Mouse (Mus musculus): Measurements from ENCODE around the gene Chil1. TPM values are rescaled to one million over a fixed set of nuclear protein-coding genes. Genes with fewer than 3 reads are reported as not detected.
A peak's percentile ranks its signal among the peaks of the same experiment; 100 is the strongest.

Chil1 gene
- total RNA-seq (2021), result 10 to 100 TPM; 16.5 to 18.4 TPM
- long read RNA-seq, experiment 1, transcript Chil1-208 (10 exons, 1,645 nt), result major isoform, 20 of 49 reads
- long read RNA-seq, experiment 1, transcript Chil1-201 (10 exons, 1,687 nt), result minor isoform, 9 of 49 reads
- long read RNA-seq, experiment 1, partial matches to known transcripts, result 9 of 49 reads
- long read RNA-seq, experiment 1, other reads (novel, unspliced or antisense), result 11 of 49 reads
- long read RNA-seq, experiment 2, partial matches to known transcripts, result 4 of 18 reads
- long read RNA-seq, experiment 2, other reads (novel, unspliced or antisense), result 6 of 18 reads

DNA sequence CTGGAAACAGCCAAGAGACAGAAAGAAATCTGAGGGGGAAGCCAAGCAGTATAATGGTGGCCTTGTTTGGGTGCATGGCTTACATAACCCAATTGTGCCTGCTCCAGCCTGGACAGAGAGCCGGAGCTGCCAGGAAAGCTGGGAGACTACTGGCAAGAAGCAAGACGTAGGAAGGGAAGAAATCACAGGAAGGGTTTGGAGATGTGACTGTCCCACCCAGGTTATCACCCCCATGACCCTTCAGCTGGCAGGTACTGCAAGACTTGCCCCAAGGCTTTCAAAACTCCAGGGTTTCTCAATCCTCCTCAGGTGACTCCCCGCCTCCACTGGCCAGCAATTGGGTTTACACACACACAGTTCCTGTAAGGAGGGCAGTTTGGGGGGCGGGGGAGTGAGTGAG, at the start of gene Chil1:
Chil1 (plus strand) TSS at position 152 of the 400 bp plus-strand sequence.
- DNase-seq (ENCODE audit: low spot score in 2 of 2), result no peak

DNA sequence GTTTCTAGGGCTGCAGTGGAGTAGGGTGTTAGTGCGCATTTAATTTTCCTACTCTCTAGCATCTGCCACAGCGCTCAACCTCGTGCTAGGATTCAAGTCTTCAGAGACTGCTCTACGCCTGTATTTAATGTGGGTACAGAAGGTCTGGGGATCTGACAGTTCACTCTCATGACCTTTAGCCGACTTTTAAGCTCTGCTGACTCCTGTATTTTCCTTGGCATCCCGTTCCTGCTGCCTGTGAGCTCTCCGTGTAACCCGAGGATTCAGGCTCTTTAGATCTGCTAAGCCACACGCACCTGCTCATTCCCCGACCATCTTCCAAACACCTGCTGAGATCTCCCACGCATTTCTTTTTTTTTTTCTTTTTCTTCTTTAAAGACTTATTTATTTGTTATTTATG, 48.7 kb upstream of the Chil1 start:
- DNase-seq (ENCODE audit: low spot score in 2 of 2), result no peak

DNA sequence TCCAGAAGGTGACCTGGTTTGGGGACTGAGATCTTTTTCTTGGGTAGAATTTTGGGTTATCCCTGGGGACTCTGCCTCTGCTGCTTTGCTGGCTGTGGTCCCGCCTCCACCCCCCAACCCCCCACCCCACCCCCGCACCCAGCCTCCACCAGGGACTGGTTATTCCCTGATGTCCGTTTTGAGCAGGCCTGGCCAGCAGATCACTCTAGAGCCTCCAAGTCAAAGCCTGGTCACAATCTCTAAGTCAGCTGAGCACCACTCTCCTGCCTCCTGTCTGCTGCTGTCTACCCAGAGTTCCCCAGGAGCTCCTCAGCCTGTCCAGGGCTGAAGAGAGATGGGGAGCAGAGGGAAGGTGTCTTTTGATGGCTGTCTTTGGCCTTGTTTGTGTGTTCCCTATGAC, 45.6 kb upstream of the Chil1 start:
- DNase-seq (ENCODE audit: low spot score in 2 of 2), result no peak

DNA sequence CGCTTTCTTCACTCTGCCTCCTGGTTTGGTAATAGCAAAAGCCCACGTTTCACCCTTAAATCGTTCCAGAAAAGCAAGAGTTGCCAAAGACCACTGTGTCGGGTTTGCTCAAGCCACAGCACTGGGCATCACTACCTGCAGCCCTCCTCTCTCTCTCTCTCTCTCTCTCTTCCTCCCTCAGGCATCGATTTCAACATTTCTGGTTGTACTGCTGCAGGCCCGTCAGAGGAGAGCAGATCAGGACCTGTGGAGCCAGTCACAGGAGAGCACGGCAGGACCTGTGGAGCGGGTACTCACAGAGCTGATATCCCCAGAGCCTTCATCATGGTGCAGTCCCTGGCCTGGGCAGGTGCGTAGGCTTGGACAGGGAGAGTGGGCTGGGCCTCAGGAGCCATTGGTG, 43.6 kb upstream of the Chil1 start:
- no peak for DNase-seq (ENCODE audit: low spot score in 2 of 2)

DNA sequence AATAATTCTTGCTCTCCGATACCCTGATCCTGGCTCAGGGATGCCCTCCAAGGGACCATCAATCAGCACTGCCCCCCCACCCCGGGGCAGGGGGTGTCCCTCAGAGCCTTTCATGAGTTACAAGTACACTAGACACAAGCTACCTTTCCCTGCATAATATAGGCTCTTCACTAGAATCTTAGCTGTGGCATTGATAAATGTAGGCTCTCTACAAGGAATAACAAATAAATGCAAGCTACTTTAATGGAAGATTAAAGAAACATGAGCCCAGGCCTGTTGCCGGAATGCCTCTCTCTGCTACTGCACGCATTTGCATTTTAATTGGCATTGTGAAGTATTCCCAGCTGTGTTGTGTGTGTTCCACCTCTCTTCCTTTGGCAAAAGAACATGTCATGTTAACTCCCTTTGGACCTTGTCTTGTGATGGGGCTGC, 39.6 kb upstream of the Chil1 start:
- DNase-seq (ENCODE audit: low spot score in 2 of 2), result no peak

DNA sequence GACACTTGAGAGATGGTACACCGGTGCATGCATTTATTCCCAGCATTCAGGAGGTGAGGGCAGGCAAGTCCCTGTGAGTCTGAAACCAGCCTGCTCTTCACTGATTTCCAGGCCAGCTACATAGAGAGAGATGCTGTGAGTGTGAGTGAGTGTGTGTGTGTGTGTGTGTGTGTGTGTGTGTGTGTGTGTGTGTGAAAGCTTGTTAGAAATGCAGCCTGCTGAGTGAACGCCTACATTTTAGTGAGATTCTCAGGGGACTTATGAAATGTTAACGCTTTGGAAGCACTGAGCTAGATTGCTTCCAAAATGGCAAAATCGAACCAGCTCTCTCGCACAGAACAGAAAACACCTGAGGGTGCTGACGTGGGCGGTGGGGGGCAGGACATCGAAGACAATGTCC, 35.9 kb upstream of the Chil1 start:
- DNase-seq (ENCODE audit: low spot score in 2 of 2), result peak; percentile 39 to 41

DNA sequence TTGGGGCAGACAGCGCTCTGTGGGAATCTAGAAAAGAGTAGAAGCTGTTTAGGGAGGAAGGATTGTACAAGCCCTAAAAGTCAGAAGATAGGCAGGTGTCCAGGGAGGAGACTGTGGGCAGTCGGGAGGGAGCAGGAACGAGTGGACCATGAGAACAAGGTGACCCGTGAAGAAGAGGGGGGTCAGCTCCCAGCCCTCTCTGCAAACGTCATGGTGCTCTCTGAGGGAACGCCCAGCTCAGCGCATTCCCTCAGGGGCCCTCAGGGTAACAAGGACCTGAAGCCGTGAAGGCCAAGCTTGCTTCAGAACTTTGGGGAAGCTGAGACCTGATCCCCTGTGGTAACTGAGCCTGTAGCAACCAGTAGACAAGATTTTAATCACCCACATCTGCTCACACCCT, 31.9 kb upstream of the Chil1 start:
- DNase-seq (ENCODE audit: low spot score in 2 of 2), result no peak

DNA sequence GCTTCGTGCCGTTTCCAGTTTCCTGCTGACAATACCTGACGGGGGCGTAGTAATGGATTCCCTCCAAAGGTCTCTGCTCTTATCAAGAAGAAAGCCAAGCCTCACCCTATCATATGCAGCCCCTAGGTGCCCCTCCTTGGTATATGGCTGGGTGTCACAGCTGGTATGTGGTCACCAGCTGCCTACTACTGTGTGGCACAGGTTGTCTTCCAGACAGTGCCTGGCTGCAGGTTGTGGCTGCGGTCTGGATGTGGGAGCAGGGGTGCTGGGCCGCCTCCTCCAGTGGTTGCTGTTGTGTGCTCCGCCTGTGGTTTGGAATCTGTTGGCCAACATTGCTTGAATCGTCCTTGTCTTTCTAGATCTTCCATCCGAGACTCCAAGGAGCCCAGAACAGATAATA, 31.2 kb upstream of the Chil1 start:
- DNase-seq (ENCODE audit: low spot score in 2 of 2), result no peak

DNA sequence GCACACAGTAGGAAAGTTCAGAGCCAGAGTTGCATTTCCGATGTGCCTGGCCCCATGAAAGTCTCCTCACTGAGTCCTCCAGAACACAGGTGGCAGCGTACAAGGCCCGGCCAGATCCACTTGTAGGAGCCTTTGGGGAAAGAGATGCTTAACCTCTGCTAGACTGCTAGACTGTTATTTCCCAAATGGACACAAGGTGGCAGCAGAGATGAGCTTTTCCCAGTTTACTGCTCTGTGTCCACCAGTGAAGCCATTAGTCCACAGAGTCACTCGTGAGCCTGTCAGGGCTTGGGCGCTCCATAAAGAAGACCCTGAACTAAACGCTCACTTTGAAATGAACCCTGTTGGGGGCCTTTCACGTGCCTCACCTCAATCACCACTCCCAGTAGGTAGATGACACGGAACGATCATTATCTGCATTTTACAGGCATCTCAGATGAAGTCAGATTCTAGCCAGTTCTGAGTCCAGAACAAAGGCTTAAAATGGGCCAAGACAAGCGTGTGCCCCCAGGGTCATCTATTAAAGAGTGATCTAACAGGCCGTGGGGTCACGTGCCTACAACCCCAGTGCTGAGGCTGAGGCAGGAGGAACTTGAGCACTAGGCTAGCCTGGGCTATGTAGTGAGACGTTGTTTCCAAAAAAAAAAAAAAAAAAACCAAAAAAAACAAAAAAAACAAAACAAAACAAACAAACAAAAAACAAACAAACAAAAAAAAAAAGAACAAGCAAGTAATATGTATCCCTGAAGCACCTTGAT, 30.1 kb upstream of the Chil1 start:
- DNase-seq (ENCODE audit: low spot score in 2 of 2), result peak; percentile 81 to 87

DNA sequence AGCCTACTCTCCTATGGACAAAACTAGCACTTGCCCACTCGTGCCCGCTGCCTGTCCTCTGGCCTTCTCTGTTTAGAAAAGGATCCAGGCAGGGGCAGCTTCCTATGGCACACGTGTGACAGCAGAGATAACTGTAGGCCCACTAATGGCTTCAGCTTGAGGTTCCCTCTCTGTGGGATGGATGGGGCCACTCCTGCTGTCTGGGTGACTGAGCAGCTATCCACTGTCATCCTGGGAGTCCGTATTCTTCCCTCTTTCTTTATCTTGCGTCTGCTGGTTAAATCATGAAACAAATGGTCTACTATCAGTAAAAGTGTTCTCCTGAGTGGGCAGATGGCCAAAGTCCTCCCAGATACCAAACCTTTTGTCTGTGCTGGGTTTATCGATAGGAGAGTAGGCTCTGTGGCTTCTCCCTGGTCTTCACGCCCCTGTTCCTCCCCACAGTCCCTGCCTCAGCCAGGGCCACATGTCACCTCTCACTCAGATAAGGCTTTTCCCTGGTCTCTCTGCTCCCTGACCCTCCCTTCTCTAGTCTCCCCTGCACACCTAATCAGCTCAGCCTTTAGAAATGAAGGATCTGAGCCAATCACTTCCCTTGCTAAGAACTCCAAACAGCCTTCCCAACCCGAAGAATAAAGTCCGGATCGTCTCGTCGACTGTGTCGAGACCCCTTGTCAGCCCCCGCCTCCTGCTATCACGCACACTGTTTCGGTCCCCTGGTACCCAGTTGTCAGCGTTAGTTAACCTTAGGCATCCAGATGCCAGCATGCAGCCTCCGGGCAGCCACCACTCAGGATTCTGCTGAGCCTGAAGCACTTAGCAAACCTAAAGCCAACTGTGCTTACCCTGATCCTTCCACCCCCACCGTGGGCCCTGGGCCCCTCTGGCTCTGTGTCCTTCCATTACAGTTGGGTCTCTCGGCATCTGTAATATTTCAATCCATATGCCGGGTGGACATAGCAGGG, 29.1 kb upstream of the Chil1 start:
- DNase-seq (ENCODE audit: low spot score in 2 of 2), result no peak

DNA sequence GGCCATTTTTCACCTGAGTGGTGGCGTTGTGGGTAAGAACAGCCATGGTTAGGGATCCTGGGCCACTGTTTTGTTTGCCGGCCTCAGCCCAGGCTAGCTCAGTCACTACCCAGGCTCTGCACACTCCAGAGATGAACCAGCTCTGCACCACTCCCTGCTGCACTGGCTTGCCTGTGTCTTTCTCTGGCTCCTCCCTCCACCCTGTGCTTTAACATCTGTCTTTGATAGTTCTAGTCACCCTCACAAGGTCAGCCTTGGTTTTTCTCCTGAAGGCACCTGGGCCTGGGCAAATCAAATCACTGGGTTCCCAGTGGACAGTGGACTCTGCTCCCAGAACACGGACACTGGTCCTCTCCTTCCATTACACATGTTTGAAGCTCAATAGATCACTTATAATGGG, 27.9 kb upstream of the Chil1 start:
- DNase-seq (ENCODE audit: low spot score in 2 of 2), result no peak

DNA sequence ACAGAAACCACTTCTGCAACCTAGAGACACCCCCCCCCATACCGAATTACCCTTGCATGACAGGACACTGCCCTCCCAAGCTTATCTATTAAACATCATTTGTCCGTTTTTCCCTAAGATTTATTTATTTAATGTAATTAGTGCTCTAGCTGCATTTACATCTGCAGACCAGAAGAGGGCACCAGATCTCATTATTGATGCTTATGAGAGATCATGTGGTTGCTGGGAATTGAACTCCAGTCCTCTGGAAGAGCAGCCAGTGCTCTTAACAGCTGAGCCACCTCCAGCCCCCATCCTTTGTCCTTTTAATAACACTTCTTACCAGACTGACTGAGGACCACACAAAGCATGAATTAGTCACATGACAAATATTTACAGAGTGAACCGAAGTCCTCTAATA, 27.3 kb upstream of the Chil1 start:
- no peak for DNase-seq (ENCODE audit: low spot score in 2 of 2)

DNA sequence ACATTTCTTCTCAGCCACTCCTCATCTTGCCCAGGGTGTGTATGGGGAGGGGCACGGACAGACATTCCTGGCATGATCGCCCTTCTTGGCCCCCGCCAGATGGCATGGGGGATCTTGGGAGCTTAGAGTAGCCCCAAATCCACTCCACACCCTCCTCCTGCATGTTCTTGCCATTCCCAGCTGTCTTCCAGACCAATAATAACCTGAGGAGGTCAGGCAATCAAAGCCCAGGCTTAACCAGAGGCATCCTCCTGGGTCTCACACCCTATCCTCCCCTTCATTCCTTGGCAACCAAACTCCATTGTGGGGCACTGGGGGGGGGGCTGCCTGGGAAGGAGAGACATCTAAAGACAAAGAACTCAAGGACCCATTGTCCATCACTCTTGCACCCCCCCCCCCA, 21.6 kb upstream of the Chil1 start:
- no peak for DNase-seq (ENCODE audit: low spot score in 2 of 2)

DNA sequence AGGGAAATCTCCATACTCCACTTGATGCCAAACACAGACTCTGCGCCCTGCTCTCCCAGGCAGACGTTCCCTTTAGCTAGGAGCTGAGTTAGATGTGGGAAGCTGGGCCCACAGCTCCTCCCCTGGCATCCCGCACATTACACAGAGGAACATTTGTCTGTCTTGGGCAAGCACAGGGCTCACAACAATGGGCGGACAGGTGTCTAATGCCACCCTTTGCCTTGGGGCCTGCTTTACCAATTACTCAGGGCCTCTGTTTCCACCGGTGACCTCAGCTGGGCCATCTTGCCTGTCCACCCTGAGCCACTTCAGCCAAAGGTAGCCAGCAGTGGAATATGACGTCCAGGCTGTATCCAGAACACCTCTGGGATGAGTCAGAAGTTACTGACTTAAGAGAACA, 20.6 kb upstream of the Chil1 start:
- DNase-seq (ENCODE audit: low spot score in 2 of 2), result no peak

DNA sequence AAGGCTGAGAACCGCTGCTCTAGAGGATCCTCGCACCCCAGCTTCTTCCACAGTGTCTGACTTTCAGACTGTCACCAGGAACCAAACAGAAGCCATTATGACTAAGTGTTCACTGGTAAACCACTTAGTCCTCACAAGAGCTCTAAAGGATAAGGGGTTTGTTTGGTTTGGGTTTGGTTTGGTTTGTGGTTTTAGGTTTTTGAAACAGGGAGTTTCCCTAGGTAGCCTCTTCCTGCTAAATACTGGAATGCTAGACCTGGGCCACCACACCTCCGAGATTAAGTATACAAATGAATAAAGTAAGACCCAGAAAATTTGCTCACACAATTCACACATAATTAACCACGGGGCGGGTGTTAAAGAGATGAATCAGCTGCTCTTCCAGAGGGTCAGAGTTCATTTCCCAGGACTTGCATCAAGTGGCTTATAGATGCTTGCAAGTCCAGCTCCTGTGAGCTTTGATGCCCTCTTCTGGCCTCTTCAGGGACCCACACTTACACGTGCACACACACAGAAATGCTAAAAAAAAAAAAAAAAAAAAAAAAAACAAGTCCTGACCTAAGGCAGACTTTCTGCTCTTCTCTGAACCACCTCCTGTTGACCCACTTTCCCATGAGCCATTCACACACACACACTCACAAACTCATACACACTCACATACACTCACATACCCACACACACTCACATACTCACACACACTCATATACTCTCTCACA, 19.3 kb upstream of the Chil1 start:
- no peak for DNase-seq (ENCODE audit: low spot score in 2 of 2)

DNA sequence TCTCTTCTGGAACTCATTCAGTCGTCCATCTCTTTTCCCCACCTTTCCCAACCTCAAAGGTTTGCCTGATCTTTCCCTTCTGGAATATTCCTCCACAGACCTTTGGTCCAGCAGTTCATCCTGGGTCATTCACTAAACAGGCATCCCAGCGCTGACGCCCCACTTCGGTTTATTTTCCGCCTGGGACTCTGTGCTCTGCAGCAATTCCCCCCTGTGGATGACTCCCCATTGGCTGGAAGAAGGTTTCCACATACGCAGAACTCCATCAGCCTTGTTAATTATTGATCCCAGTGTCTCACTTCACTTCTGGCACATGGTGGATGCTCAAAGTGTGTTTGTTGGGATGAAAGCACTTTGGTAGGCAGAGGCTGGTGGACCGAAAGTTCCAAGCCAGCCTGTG, 18.5 kb upstream of the Chil1 start:
- no peak for DNase-seq (ENCODE audit: low spot score in 2 of 2)

DNA sequence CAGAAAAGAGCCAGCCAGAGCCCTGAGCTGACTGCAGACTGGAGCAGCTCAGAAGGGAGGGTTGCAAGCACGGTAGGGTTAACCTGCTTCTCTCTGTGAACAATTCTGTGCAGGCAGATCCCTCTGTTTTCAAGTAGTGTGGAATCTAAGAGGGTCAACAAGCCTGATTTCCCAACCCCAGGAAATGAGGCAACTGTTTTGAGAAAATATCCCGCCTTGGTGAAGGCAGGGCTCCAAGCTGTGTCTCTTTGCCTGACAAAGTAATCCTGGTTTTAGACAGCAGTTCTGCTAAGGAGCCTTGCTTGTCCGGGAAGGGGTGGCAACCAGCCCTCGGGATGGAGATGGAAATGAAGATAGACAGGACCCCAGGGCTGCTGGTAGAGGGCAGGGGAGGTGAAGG, 17.5 kb upstream of the Chil1 start:
- DNase-seq (ENCODE audit: low spot score in 2 of 2), result no peak

DNA sequence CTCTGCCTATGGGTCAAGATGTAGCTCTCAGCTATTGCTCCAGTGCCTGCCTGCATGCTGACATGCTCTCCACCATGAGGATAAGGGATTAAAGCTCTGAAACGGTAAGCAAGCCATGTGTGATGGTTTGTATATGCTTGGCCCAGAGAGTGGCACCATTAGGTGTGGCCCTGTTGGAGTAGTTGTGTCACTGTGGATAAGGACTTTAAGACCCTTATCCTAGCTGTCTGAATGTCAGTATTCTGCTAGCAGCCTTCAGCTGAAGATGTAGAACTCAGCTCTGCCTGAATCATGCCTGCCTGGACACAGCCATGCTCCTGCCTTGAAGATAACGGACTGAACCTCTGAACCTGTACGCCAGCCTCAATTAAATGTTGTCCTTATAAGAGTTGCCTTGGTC, 15.4 kb upstream of the Chil1 start:
- no peak for DNase-seq (ENCODE audit: low spot score in 2 of 2)

DNA sequence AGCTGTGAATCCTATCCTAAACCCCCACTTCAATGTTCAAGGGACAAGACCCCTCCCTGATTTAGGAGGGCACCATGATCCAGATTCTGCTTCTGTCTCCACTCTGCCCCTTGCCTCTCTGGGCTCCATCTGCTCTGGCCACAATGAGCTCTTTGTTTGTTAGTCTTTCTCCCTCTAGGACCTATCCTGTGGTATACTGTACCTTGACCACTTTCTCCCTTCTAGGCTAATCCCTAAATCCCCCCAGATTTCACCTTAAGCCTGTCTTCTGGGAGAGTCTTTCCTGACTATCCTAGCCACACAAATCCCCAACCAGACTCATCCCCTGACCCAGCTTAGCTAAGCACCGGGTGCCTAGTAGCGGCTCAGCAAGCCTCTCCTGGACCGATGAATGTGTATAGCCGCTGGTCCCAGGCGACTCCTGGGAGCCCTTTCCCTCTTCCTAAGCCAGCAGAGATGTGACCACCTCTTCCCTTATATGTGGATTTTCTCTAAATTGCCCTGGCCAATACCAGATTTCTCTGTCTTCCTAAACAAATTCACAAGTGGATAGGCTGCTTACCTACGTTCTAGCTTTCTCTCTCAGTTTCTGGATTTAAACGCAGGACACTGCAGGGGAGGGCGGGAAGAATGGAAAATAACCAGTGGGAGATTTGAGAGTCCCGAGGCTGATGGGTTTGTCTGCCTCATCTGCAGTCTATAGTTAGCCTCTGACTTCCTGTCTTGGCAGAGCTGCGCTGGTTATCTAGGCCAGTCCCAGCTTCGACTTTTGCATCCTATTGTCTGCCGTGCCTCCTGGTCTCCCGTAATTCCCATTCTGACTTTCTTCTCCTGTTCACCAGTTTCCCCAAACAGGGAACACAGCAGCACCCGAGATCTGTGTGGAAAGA, 14.3 kb upstream of the Chil1 start:
- DNase-seq (ENCODE audit: low spot score in 2 of 2), result peak in 1 of 2 experiments; percentile 40

DNA sequence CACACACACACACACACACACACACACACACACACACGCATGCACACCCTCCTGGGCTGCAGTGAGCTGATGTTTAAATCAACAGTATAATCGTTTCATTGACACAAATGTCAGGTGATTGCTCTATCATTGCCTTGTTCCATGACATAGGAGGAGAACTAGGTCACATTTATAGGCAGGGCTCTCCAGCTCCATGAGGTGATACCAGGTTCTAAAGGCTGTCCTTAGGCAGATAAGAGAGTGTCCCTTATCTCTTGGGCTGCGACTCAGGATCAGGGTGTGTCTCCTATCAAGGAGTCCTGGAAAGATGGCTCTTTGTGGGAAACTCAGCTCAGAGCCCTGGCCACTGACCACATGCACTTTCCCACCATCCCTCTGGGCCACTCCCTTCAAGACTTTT, 13.4 kb upstream of the Chil1 start:
- DNase-seq (ENCODE audit: low spot score in 2 of 2), result no peak

Data from left cerebral cortex, adult 18-20 months (tissue).